Mouse (Mus musculus) R1 (cell line): ENCODE data around the gene Adam23.
"Not testable (repeated sequence)": the region's sequence is repeated elsewhere in the genome, so short reads cannot be mapped to it uniquely, and the experiment has no call there.

Experiments used
- DNase-seq: peaks from one replicate; pipeline ENCODE4 v3.0.0-alpha.2; 2018; ENCODE audit warnings: low read depth, low spot score

Adam23 gene

DNA sequence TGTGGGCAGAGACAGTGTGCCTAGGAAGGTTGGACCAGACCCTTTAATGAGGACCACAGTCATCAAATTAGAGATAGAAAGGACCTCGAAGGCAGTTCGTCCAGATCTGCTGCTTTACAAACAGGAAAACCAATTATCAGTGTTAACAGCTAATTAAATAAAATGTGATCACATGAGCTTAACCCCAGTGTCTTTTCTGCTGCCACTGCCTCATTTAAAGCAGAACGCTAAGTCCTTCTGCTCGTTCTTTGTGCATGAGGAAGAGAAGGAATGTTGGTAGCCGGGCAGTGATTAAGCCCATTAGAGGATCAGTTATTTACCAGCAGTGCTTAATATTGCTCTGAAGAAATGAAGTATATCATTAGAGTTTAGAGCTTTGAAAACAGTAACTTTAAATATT, 131.1 kb downstream of the Adam23 start:
- no peak for DNase-seq

DNA sequence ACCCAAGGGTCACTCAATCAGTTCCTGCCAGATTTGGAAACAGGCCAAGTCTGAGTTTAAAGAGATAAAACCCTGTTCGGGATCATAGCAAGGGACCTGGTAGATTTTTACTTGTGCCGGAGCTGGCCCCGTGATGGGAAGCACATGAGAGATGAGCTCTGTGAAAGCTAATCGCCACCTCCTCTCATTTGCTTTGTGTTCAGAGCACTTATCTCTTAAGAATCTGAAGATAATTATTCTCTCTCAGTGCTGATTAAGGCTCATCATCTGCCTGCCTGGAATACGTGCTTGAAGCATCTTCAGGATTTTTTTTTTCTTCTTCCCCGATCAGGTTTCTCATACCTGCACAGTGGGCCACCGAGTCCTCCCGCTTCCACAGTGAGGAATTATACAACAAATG, 133.5 kb downstream of the Adam23 start:
- DNase-seq: no peak

GRCm38 (mm10) chr1:63586869-63587268, 141.2 kb downstream of the Adam23 start:
- no peak for DNase-seq

DNA sequence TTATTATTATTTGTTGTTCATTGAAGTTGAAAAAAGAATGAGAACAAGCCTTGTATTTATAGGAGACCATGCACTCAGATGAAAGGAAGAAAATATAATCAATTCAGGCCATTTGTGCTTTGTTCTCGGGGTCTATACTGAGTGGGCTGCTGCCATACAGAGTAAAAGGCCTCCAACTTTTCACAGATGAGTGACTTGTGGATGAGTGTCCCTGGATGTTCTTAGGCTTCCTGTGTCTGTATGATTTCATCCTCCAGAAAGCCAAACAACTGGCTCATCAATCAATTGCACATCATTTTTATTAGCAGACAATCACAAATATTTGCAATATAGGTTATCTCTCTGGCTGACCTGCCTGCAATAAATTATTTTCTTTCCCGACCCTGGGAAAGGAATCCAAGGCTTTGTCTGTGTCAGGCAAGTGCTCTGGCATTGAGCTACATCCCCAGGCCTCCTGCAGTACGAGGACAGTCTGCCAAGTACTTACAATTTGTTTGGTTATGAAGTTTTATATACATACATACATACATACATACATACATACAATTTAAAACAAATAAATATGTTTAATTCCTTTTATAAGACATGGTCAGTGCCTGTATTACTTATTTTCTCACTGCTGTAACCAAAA, 158.3 kb downstream of the Adam23 start:
- DNase-seq: no peak

DNA sequence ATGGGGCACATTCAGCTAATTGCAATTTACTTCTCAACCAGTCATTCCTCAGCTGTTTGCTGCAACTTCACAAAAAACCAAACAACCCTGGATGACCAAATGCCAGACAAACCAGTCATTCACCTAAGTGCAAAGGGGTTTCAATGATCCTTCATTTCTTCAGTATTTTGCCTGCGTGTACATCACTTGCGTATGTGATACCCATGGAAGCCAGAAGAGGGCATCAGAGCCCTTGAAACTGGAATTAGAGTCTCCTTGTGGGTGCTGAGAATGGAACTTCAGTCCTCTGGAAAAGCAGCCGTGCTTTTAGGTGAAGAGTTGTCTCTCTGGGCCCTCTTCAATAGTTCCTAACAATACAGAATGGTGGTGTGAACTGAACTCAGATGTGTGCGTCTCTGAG, 163.9 kb downstream of the Adam23 start:
- DNase-seq: peak; percentile 68

GRCm38 (mm10) chr1:63614594-63614993, 168.9 kb downstream of the Adam23 start:
- peak; percentile 70 for DNase-seq

GRCm38 (mm10) chr1:63615668-63616067, 170.0 kb downstream of the Adam23 start, which contains the start of gene Gm39653:
Gene Gm39653, plus strand, starts transcription at chr1:63615968.
- no peak for DNase-seq

GRCm38 (mm10) chr1:63628211-63628610, 182.5 kb downstream of the Adam23 start:
- no peak for DNase-seq

GRCm38 (mm10) chr1:63630390-63630789, 184.7 kb downstream of the Adam23 start:
- DNase-seq: not testable (repeated sequence)

DNA sequence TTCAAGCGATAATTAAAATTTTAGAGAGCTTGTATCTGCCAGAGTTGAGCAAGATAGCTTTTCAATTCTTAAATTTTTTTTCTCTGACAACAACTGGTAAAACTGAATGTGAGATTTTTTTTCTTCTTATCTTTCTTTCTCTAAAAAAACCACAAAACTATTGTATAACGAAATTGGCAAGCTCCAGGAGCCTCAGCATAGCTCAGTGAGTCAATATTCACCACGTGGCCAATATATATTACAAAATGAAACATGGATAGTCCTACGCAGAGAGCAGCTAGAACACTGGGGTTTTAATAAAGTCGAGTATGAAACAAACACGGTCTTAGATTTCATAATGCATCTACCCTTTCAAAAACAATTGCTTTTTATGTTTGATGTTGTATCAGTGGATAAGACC, 194.2 kb downstream of the Adam23 start:
- DNase-seq: no peak
